Mouse (Mus musculus): ENCODE results near the gene Aldh18a1.
"Not testable (repeated sequence)": the region's sequence is repeated elsewhere in the genome, so short reads cannot be mapped to it uniquely, and the experiment has no call there.

Aldh18a1 gene

DNA sequence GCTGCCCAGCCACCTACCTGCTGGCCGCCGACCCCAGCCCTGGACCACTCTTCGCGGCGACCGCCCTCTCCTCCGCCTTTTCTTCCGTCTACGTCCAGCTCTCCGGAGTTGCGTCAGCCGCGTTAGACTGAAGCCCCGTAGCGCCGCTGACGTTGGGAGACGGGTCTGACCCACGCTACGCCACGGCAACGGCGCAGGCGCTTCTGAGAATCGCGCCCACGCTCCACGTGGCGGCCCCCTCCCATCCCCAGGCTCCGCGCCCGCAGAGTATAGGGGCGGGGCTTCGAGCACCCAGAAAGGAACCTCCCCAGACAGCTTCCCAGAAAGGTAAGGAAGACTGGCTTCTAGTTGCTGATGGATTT lies at the start of gene Aldh18a1:
Aldh18a1 (minus strand) TSS at position 171 of the 362 bp plus-strand sequence.
- in situ Hi-C loops (cut with MboI, MseI): loop anchor here in 1 of 2 experiments (10.0 kb wide), 1 partner anchor 657 kb away; no protein-coding TSS in a partner anchor

- in situ Hi-C loops (cut with MboI, MseI): no loop called here
These were observed 49.3 kb upstream of the Aldh18a1 start for GRCm38 (mm10) chr19:40637601-40638000.

DNA sequence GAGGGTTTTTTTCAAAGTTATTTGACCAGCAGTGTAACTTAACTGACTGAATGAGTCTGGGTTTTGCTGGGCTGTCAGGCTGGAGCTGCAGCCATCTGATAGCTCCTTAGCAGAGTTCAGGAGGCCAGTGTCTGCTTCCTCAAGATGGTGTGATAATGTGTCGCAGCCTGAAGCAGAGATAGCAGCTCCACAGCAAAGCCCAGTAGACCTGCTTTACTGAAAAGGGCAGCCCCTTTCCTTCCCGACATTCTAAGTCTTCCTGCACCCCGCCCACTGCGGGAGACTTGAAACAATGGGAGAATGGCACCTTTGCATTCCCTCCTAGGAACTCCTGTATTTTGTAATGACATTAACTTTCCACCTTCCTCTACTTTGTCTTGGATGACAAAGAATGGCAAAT lies 48.8 kb upstream of the Aldh18a1 start:
- in situ Hi-C loops (cut with MboI, MseI): no loop called here

- in situ Hi-C loops (cut with MboI, MseI): no loop called here
These were observed 44.9 kb upstream of the Aldh18a1 start for GRCm38 (mm10) chr19:40633144-40633543.

DNA sequence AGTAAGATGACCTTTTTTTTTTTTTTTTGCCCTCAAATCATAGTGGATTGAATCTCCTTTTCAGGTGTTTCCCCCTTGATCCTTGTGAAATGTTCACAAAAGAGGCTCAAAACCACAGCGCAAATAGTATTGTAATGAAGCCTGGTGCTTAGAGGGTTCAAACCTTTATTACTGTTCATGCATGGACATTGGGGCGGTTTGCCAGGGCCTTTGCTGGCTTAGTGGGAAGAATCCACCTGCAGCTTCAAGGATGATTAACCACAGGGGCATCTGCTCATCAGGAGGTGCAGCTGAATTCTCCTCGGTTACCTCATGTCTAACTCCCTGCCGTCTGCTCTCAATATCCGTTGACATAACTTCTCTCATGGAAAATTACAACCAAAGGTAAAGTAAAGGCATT lies 44.4 kb upstream of the Aldh18a1 start:
- in situ Hi-C loops (cut with MboI, MseI): no loop called here

GRCm38 (mm10) chr19:40632193-40632592 lies 43.9 kb upstream of the Aldh18a1 start:
- in situ Hi-C loops (cut with MboI, MseI): no loop called here

GRCm38 (mm10) chr19:40630606-40631005 lies 42.3 kb upstream of the Aldh18a1 start:
- in situ Hi-C loops (cut with MboI, MseI): no loop called here

- in situ Hi-C loops (cut with MboI, MseI): no loop called here
These were observed 41.8 kb upstream of the Aldh18a1 start for GRCm38 (mm10) chr19:40630096-40630495.

DNA sequence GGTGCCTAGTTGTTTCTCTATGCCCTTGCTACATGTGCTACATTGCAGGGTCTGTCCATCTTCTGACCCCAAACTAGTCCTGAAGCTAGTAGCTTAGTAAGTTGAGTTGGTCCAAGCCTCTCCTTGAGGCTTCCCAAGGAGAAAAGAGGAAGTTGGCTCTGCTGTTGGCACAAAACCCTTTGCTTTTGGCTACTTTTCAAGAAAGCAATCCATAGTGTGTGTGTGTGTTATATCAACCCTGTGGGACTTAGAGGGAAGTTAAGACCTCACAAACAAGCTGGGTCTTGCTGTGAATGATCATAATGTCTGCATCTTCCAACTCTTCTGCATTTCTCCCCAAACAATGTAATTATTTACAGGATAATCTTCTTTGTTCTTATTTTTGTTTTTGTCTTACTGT lies 40.7 kb upstream of the Aldh18a1 start:
- in situ Hi-C loops (cut with MboI, MseI): no loop called here

GRCm38 (mm10) chr19:40625935-40626334 lies 37.7 kb upstream of the Aldh18a1 start:
- in situ Hi-C loops (cut with MboI, MseI): no loop called here

DNA sequence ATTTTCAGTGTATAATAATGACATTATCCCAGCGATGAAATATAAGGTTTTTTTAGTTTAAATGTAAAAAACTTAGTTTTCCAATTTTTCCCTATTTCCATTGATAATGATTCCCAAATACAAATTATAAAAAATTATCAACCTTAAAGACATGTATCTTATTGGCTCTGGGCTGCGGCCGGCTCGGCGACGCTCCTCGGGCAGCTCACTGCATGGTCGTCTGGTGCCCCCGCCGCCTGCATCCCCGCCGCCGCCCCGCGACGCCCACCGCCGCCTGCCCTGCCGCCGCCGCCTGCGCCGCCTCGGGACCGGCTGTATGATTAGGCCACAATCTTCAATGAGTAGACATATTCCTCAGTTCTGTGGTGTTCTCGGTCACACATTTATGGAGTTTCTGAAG lies 33.4 kb upstream of the Aldh18a1 start:
- in situ Hi-C loops (cut with MboI, MseI): loop anchor here in 1 of 2 experiments (5.0 kb wide), 1 partner anchor 59 kb away; no protein-coding TSS in a partner anchor

DNA sequence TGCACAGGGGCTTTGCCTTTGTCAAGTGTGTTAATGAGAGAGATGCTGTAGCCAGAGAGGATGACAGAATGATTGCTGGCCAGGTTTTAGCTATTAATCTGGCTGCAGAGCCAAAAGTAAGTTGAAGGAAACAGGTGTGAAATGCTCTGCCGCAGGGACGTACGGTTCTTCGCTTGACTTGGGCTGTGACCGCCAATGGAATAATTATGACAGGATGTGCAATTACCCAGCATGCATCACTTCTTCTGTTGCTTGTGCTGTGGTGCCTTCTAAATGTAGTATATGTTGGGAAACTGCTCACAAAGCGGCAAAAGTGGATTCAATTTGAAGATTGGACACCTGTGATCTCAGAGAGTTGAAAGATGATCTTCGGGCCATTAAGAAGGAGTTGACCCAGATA lies 27.8 kb upstream of the Aldh18a1 start:
- in situ Hi-C loops (cut with MboI, MseI): no loop called here

DNA sequence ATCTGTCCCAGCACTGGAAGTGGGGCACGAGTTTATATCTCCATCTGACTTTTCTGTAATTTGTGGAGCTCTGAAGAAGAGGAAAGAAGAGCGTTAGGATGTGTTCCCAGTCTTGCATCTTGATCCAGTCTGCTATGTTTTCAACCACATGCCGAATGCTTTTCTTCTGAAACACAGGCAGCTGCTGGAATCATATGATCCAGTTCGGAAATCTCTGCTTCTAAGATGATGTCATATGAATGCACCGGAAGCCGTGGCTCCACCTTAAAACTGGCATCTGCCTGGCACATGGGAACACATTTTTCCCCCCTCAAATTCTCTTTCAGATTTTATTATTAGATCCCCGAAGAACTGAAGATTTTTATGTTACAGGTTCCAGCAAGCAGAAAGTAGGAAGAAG lies 26.5 kb upstream of the Aldh18a1 start:
- in situ Hi-C loops (cut with MboI, MseI): loop anchor here (5.0 kb wide), 1 partner anchor 107 kb away; no protein-coding TSS in a partner anchor

DNA sequence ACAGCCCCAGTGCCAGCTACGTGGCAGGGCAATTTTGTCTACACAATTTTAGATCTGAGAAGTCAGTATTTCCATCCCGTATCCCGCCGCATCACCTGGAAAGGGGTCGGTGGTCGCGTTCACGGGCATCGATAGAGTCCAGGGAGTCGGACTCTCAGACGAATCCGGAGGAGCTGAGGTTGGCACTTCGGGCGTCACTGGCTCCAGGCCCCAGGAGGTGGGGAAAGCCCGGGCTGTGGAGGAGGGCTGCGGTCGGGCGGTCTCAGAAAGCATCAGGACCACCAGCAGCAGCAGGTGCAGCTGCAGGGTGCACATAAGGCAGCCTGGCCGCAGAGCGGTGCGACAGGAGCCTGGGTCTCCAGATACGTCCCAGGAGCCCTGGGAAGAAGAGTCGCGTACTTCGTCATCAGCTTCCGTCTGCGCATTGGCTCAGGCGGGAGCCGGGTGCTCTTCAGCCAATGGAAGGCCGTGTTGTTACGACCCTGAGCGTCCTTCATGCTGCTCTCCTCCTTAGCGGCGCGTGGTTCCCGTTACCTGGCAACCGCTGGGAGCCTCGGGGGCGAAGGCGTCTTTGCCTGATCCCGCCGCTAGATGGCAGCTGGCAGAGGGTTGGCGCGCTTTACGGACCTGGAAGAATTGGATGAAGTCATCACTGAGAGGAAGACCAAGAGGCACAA lies 23.7 kb upstream of the Aldh18a1 start, which contains the start of the genes Tctn3 and Entpd1:
Tctn3 (minus strand) TSS at position 404 of the 677 bp plus-strand sequence.
Entpd1 (plus strand) TSS at position 537 of the 677 bp plus-strand sequence.
- in situ Hi-C loops (cut with MboI, MseI): loop anchor here (5.0 kb wide), 1 partner anchor 110 kb away; no protein-coding TSS in a partner anchor

GRCm38 (mm10) chr19:40607676-40608075 lies 19.4 kb upstream of the Aldh18a1 start:
- in situ Hi-C loops (cut with MboI, MseI): no loop called here

DNA sequence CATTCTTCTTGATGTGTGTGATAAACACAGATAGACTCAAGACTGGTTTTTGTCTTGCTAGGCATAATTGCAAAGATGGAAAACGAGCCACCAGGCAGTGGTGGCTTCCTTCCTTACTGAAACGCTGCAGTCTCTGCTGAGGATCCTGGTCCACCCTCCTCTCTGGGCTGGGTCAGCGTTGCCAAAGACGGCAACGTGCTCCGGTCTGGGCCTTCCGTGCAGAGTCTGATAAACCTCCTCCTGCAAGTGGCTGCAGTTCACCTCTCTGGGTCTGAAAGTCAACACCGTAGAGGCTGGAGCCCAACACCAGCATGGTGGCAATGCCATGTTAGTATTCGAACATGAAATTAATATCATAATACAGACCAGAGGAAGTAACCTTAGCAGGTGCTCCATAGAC lies 16.9 kb upstream of the Aldh18a1 start:
- in situ Hi-C loops (cut with MboI, MseI): no loop called here

DNA sequence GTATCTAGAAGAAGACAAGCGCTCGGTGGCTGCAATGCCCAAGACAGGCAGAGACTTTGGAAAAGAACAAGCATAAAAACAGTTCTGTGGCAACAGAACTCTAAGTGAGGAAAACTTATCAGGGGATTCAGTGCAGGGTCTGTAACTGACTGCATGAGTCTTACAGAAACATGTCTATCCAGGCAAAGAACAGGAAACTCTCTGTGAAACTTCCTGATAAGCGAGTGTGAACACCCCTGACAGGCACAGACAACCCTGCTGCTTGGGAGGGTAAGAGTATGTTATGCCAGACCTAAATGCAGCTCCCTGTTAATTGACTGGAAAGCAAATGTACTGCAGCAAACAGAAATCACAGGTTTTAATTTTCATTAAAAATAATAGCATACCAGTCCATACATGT lies 13.6 kb upstream of the Aldh18a1 start:
- in situ Hi-C loops (cut with MboI, MseI): no loop called here

DNA sequence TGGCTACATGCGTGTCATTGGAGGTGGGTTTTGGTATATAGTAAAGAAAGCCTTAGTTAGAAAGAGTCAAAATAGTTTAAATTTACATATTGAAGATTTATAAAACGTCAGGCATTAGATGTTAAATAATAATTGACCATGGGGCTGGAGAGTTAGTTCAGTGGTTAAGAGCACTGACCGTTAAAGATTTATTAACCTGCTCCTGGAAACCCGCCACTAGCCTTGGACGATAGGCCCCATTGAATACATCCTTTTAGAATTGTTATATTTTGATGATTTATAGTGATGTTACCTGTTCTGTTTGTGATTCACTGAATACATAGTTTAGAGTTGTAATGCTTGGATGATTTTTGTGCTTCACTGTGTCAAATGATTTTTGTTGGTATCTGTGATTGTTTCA lies 12.6 kb upstream of the Aldh18a1 start:
- in situ Hi-C loops (cut with MboI, MseI): not testable (repeated sequence)

DNA sequence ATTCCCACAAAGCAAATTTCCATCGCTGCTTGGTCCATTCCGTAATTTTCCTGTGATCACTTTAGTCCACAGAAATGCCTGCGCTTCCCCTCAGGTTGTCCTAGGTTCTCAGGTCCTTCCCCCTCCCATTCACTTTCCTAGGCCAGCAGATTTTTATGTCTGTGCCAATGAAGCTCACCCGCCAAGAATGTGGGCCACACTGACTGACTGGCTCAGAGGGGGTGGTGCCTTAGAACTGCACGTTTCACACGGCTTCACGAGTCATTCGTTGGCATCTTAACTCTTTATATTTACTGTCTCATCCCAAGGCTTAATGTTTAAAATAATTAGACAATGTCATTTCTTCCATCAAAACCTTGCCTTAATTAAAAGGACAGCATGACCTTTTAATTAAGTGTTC lies 7.6 kb upstream of the Aldh18a1 start:
- in situ Hi-C loops (cut with MboI, MseI): no loop called here

DNA sequence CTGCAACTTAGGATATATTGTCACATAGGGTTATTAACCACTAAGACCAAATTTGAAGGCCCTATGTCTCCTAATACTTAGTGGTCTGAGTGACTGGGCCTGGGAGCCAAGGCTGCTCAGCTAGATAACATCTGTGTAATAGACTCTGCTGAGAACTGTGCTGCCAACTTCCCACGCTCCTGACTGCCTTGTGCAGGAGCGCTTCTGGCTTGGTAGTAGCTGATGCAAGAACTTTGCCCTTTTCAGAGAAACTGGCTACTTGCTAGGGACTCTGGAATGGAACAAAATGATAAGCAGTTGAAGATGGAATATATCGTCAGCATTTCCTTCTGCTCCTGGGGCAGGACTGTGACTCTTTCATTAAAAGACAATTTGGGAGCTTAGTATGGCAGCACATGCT lies 7.0 kb upstream of the Aldh18a1 start:
- in situ Hi-C loops (cut with MboI, MseI): no loop called here

- in situ Hi-C loops (cut with MboI, MseI): loop anchor here in 1 of 2 experiments (10.0 kb wide), 1 partner anchor 655 kb away; no protein-coding TSS in a partner anchor
These were observed 1.2 kb upstream of the Aldh18a1 start for GRCm38 (mm10) chr19:40589530-40589880.

GRCm38 (mm10) chr19:40588847-40589529 lies 725 bp upstream of the Aldh18a1 start:
- in situ Hi-C loops (cut with MboI, MseI): loop anchor here in 1 of 2 experiments (10.0 kb wide), 1 partner anchor 656 kb away; no protein-coding TSS in a partner anchor
